Mouse (Mus musculus): Measurements from ENCODE around the gene Slc12a8.

Slc12a8 gene

DNA sequence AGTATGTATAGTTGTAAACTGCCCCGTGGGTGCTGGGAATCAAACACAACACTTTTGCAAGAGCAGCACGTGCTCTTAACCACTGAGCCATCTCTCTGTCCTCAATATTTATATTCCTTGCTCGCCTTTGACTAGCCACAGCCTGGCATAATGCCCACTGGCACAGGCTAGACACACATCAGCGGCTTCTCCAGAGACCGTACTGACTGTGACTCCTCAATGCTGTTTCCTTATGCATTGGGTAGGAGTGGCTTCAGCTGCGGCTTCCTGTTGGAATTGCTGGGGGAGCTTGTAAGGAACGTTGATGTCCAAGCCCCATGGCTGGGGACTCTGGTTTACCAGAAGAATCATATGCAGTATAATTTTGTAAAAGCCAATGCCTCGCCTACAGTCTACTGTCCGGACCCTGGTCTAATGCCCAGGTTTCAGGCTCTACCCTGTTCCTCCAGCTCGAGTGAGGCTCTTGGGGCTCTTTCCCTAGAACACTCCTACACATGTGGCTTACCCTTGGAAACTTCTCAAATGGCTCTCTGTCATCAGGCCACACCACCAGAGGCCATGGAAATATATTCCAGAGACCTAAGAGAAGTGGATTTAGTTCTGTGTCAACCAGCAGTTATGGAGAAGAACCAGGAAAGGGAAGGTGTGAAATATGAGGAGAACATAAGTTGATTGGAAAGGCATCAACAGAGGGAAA lies 158.2 kb downstream of the Slc12a8 start:
- DNase-seq (ENCODE audit: low read depth), result no peak

DNA sequence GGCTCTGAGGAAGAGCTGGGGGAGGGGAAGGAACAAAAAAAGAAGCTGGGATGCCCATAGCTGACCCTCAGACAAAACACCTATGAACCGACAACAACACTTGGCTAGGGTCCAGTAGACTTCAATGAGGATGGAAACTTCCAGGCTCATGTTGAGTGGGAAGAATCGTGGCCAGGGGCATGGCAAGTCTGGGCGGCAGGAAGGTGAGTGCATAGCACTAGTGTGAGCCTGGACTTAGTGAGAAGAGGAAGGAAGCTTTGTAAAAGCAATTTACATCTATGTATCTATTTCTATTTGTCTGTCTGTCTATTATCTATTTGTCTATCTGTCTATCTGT lies 158.7 kb downstream of the Slc12a8 start:
- no peak for DNase-seq (ENCODE audit: low read depth)

DNA sequence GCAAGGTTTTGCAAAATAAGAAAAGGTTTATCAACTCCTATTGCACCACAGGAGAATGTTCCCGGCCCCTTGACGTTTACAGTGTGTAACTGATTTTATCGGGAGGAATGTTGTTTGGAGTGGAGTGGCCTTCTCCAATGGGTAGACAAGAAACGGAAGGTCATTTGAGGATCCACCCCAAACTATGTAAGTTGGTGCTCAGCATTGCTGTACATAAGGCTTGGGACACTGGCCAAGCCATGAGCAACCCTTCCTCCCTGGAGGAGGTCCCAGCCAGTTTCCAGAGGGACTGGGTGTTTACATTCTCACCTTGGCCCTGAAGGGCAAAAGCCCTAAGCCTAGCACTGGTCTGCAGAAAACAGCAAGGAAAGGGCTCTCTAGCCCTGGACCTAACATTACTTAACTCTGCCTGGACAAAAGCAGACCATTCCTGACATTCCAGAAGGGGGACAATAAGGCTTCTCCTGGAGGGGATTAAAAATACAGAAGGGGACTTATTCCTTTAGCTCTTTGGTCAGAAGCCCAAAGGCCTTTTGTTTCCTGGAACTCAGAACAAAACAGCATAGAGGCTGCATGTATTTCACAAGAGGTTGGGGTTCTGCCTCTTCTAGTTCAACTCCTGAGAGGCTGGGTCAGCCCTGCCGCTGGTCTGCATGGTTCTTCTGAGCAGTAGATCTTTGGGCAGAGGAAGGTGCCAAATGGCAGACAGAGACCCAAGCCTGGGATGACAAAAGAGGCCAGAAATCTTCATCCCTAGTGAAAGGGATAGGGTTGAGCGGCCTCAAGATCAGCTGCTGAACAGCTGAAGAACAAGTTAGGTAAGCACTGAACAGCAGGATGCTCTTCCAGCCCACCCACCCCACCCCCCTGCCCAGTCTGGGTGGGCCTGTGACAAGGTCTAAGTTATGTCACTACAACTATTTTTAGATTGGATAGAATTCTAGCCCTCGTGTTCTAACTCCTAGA lies 159.5 kb downstream of the Slc12a8 start:
- no peak for DNase-seq (ENCODE audit: low read depth)

DNA sequence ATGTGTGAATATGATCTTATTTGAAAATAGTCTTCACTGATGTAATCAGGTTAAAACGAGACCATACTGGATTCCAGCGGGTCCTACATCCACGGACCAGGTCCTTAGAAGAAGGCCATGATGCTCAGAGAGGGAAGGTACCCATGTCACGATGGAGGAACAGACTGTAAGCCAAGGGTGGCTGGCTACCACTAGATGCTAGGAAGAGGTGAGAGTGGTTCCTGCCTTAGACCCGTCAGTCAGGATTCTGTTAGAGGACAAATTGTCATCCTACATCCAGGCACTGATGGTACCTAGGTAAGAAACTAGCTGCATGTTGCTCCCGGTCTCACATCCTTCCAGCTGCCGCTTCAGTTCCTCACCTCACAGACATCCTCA lies 160.2 kb downstream of the Slc12a8 start:
- DNase-seq (ENCODE audit: low read depth), result no peak

DNA sequence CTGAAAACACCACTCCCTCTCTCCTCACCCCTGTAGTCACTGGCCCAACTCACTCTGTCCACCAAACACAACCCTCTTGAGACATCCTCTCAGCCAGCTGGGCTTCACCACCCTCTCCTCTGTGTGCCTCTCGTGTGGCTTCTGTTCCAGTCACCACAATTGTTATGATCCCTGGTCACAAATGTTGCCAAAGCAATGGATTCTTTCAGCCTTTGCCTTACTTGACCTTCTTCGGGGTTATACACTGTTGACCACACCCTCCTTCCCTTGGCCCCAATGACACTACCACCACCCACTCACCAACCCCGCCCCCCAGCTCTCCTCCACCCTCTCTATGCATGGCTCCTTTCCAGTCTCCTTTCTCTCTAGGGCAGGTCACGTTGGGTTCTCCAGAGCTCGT lies 160.8 kb downstream of the Slc12a8 start:
- DNase-seq (ENCODE audit: low read depth), result no peak

DNA sequence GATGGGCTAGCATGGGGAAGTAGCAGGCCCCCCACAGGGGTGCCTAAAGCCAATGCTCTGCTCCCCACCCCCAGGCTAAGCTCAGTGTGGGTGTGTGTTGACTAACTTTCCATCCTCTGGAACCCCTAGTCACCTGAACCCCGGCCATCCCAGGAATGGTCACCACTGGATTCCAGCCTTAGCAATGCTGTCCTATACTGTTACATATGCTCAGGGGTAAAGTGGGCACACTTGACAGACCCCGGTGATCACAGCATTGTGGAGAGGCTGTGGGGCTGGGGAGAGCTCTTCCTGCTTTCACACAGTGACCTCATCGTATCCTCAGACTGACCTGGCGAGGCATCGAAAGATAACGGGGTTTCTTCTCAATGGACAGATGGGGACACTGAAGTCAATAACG lies 163.1 kb downstream of the Slc12a8 start:
- DNase-seq (ENCODE audit: low read depth), result no peak

DNA sequence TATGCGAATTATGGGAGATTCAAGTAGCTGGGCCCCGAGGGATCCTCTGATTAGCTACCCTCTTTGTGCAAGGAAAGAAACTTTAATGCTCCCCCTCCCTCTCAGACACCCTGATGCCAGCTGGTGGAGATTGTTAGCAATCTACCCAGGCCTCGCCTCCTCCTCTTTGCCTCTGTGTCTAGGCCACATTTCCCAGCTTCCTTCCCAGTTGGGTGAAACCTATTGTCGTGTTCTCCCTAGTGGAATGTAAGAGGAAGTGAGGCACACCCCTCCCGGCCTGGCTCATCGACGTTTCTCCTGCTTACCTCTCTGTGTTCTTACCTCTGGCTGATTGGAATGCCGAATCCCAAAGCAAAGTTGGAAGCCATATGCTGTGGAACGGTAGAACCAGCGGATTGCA lies 163.7 kb downstream of the Slc12a8 start:
- no peak for DNase-seq (ENCODE audit: low read depth)

DNA sequence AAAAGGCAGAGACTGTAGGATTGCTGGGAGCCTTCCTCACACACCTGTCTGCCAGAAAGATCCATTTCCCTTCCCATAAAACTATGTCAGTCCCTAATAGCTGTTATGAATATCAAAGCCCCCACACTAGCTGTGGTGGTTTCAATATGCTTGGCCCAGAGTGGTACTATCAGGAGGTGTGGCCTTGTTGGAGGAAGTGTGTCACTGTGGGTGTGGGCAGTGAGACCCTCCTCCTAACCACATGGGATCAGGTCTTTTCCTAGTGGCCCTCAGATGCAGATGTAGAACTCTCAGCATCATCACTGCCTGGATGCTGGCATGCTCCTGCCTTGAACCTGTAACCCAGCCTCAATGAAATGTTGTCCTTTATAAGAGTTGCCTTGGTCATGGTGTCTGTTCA lies 164.5 kb downstream of the Slc12a8 start:
- DNase-seq (ENCODE audit: low read depth), result no peak

DNA sequence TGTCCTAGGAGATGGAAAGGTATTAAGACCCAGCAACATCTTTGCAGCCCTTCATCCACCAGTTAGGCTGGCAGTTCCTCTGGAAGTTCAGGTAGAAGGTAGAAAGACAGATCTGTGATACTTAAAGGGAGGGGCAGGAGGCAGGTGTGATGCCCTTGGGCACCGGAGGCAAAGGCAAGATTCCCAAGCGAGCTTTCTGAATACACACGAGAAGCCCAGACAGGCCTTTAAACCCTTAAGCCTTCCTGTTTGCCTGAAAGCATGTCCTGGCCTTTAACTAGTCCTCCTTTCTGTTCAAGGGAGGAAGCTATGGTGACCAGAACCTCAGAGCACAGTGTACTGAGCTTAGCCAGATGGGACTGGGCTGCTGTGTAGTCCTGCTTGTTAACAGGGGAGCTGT lies 165.5 kb downstream of the Slc12a8 start:
- no peak for DNase-seq (ENCODE audit: low read depth)

DNA sequence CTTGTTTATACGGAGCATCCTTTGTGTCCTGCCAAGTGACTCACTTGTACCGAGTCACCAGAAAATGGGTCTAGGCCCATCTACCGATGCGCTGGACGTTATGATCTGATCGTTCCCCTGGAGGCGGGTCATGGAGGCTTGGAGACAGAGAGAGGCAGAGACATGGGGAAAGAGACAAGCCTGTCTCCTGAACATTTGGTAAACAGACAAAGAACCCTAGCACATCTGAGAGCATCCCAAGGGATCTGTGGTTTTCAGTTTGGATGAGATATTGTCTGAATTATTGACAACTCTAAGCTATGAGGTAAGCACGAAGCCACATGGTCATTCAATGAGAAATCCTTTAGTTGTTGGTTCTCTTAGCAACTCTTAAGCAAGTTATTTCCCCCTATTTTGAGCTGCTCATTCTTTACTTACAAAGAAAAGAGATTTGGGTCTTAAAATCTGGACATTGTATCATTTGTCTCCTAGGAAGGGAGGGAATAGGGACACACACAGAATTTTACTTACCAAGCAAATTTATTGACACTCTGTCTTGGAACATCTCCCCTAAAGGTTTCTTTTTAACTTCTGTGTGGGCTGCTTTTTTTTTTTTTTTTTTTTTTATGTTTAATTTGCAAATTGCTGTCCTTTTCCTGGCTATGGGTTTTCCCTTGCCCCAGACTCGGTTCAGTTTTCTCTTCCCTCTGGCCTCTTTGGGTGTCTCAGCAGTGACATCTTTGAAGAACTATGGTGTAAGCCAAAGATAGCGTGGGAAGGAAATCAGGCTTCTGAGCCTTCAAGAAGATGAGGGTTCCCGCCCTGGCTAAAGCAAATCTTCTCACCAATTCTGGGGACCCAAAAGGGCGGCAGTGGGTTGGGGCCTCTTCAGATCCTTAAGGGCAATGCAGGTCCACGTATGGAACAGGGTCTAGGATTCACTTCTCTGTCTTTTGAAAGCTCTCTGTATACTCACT lies 166.4 kb downstream of the Slc12a8 start:
- peak; percentile 24 for DNase-seq (ENCODE audit: low read depth)

DNA sequence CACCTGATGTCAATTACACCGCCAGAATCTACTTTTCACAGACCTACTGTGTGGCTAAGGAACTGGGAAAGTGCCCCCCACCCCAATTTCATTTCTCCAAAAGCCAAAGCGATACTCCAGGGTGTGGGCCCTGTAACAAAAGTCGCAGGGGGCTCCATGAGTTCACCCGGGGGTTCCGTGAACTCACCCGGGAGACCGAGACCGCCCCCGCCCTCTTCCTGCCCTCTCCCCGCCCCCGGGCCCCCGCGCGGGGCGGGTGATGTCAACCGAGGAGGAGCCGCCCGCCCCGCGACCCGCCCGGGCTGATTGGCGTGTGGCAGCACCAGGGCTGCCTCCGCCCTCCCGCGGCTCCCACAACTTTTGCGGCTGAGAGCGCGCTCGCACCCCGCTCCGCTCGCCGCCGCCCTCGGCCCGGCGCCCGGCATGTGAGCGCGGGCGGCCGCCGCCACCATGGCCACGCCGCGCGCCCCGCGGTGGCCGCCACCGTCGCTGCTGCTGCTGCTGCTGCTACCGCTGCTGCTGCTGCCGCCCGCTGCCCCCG lies 167.1 kb downstream of the Slc12a8 start, which contains the start of gene Heg1:
Gene Heg1 (plus strand): TSS at position 209 of the 541 bp plus-strand sequence.
- DNase-seq (ENCODE audit: low read depth), result peak; percentile 77

DNA sequence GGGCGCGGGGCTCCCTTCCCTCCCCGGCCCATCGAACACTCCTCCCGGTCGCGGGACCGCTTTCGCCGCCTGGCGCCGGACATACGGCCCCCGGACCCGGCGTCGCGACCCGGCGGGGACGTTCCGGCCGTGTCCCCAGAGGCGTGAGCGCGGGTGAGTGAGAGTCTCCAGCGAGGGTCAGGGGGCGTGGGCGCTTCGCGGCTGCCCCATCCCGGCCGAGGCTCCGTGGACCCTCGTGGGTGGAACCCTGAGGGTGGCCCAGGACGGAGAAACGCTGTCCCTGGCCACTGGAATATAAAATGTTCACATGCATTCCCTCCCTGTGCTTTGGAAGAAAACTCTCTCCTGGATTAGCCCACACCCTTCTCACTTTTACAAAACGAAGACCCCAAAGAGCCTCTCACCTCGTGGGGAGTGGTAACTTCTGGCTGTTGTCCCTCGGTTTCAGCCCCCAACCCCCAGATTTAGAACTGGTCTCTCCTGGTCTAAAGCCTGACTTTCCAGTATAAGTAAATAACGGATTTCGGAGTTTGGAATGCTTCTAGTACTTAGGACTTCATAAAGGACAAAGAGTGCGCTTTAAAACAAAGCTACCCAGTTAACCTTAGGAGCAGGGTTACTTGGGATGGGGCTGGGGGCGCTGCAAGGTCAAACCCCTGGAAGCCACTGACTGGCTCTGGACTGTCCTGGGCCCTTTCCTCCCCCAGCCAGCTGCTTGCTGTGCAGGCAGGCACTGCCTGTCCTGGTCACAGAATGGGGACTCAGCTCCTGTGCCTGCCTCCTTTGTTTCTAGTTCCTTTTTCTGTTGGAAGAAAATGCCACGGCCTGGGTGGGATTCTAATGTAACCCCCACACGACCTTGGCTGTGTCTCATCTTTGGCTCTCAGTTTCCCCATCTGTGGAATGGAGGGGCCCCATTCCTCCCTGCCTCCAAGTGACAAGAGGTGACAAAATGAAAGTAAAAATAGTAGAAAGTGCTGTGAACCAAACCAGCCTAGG lies 167.9 kb downstream of the Slc12a8 start:
- DNase-seq (ENCODE audit: low read depth), result peak; percentile 15

DNA sequence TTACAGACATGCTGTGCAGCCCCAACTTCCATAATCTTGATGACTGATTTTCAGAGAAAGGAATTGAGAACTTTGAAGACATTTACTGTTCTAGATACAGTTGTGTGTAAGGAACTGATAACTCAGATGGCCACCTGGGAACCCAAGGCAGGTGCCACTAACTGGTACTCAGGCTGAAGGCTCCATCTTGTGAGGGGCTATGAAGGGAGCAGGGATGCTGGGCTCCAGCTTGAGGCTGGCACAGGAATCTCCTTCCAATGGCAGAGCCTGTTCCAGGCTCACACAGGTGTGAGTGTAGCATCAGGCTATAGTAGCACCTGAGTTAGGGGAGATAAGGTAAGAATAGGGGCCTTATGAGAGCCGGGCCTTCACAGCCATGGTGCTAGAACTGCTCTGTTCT lies 168.9 kb downstream of the Slc12a8 start:
- peak; percentile 13 for DNase-seq (ENCODE audit: low read depth)

DNA sequence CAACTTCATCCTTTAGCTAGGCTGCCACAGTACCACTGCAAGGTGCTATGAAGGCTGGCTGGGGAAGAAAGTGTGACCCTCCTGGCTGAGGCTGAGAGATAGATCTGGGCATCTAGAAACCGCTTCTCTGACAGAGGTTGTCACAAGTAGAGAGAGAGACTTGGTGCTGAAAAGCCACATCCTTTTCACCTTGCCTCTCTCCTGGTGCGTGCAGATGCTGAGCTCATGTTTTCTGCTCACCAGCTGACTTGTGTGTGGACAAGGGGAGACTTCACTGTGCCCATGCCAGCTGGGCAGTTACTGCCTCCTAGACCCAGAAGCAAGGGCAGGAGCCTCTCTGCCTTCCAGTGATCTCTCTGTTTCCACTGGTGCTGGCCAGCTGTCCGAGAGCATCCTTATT lies 170.6 kb downstream of the Slc12a8 start:
- DNase-seq (ENCODE audit: low read depth), result no peak

DNA sequence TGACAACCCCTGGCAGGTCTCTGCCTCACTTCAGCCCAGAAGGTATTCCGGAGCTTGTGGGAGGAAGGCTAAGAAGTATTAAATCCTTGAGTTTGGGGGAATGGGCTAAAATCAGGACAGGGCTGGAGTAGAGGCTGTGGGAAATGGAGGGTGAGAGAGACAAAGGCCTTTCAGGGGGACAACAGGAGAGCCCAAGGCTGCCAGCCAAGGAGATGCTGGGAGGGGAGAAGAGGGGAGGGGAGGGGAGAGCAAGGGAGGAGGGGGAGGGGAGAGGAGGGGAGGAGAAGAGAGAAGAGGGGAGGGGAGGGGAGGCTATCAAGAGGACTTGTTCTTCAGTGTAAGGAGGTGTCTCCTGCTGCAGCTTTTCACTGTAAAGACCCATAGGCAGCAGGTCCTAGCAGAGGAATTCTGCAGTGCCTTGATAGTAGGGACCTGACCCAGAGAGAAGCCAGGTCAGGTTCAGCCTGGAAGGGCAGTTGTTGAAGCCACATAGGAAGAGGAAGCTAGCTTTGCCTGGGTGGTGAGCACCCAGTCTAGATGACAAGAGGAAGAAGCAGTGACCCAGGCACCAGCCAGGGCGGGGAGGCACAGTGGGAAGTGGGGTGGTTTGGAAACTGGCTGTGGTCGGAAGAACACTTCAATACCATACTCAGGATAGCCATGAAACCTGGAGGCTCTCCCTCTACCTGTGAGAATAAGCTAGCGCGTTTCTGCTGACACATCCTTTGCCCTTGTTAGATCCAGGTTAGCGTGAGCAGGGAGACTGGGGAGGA lies 174.0 kb downstream of the Slc12a8 start:
- no peak for DNase-seq (ENCODE audit: low read depth)

DNA sequence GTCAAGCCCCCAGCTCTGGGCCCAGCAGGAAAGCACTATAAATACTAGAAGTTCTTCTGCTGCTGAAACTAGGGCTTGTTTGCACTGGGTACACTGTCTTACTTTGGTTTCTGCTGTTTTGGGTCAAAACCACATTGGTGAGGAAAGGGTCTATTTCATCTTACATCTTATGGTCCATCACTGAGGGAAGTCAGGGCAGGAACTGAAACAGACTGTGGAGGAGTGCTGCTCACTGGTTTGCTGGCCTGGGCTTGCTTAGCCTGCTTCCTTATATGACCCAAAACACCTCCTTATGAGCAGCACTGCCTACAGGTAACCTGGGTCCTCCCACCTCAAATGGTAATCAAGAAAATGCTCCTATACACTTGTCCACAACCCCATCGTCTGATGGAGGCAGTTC lies 176.4 kb downstream of the Slc12a8 start:
- no peak for DNase-seq (ENCODE audit: low read depth)

DNA sequence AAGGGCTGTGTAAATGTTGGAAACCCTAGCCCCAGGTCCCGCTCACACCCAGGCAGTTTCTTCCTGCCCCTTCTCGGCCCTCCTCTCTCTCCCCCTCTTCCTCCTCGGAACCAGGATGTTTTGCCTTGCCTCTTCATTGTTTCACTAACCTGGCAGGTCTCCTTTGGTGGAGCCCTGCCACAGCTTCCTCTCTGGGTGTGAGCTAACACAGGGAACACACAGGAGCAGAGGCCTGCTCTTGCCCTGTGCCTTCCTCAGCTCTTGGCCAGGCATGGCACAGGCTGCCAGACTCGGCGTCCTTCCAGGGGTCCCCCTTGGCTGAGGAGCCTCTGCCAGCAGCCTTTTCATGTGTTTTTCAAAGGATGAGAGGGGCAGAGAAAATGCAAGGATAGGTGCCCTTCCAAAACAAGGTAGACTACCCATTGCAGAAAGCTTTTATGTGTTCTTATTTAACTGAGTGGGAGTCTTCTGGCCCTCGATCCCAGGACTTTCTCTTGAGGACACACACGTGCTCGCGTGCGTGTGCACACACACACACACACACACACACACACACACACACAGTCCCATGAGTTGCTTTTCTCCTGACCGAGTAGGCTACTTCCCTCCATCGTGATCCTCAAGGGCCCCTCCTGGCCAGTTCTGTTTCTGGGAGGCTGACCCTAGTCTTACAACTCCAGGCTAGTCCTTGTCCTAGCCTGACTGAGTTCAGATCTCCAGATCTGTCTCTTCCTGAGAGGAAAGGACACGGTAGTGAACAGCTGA lies 179.9 kb downstream of the Slc12a8 start:
- no peak for DNase-seq (ENCODE audit: low read depth)

DNA sequence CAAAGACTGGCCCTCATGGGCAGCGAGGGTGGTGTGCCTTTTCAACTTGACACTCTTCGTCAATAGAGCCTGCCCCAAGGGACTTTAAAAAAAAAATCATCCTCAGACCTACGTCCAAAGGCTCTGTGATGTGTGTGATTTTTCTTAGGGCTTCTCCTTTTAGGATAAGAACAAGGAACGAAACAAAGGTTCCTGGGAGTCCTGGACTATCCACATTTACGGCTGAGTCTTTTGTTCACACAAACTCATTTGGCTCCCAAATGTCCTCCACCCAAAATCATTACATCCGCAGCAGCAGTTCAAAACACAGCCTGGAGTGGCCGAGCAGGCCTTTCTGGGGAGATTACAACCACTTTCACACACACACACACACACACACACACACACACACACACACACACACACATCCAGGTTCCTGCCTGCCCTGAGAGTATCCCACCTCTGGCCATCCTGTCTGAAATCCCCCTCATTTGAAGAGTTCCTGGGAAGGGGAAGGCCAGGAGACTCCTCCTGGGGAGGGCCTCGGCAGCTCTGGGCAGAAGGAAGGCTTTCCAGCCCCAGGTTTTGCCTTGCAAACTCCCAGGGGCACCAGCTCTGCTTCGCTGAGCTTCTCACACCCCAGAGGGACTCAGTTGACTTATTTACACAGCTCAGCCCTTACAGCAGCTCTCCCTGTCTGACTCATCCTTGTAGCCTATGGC lies 180.6 kb downstream of the Slc12a8 start:
- DNase-seq (ENCODE audit: low read depth), result no peak

Measured in c-Kit-positive CD71-positive TER-119-negative erythroid progenitor cells, embryonic 14.5 days (primary cell).